Mouse (Mus musculus): ENCODE measurements at regions not wholly inside any gene's neighbourhood (a gene's known extent, or its start where the extent isn't known, plus 50 kb on each side); places are given as distances from the start of the nearest gene placed in this dataset.

DNA sequence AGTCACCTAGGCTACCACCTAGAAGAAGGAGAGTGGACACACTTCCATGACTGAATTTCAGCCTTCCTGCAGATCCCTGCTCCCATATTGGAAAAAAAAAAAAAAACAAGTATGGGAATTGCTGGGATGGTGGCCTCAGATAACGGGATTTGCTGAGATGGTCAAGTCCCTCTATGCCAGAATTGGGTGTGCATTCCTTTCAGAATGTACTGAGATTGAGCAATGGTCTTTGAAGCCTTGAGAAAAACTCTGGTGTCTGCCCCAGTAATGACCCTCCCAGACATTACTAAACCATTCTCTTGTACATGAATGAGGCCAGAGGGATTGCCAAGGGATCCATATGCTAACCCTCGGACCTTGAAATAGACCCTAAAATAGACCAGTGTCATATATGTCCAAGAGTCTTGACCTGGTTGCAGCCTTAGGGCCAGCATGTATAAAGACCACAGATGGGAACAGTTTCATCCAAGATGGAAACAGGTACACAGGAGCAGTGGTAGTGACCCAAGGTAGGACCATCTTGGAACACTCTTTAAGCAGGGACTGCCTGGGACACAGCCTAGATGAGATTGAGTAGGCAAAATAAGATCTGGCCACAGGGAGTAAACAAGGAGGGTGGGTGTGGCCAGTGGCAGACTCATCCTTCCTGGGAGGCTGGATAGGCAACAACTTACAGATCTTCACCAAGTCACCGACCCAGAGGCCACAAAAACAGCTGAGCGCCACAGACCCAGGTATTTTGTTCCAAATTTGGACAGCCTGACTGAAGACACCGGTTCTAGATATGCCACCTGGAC, 882.9 kb upstream of the 9430069I07Rik start:
- no peaks in the 10 kb centered on the region for H3K27me3 ChIP-seq (replicated peaks; ENCODE audit: control insufficient read depth, insufficient read depth, low read length)
- no peaks in the 10 kb centered on the region for H3K9me3 ChIP-seq (ENCODE audit: control insufficient read depth)
- H3K27ac ChIP-seq (ENCODE audit: low read depth, low read length) = no peak overlapping the region
- no peaks in the 10 kb centered on the region for H3K4me1 ChIP-seq (replicated peaks; ENCODE audit: control insufficient read depth, insufficient read depth, low read length)
- ATAC-seq = no peak
- no peak overlapping the region for H3K4me2 ChIP-seq (replicated peaks; ENCODE audit: low read depth)
- 91% methylated on average over 5 of the region's 5 CpGs for WGBS
- H3K9ac ChIP-seq (ENCODE audit: low read depth, low read length) = no peak overlapping the region
- H3K4me3 ChIP-seq (ENCODE audit: low read depth, low read length) = no peak overlapping the region
- H3K36me3 ChIP-seq (ENCODE audit: control insufficient read depth, insufficient read depth) = no peaks in the 10 kb centered on the region
- TF ChIP-seq CTCF (IDR thresholded peaks at IDR 0.05; ENCODE audit: low read depth) = no peak

DNA sequence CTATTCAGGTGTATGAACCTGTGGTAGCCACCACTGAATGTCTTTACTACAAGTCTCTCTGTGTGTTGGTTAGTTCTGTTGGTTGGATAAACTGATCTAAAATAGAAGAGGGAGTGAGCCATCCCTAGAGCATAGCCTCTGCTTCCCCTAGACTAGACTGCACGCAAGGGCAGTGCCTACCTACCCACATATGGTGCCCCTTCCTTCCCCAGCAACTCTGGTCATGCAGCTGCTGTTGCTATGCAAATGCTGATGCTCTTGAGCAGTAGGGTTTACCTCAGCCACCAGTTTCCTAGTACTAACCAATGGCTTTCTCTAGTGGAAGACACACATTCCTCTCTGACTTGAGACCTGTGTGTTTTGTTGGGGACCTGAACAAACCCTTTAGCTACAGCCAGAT, 881.0 kb upstream of the 9430069I07Rik start:
- Histone ChIP-seq H3K4me2 (replicated peaks; ENCODE audit: low read depth) (no peak overlapping the region), H3K4me3 (ENCODE audit: low read depth, low read length) (no peak overlapping the region), H3K9me3 (ENCODE audit: control insufficient read depth) (no peaks in the 10 kb centered on the region), H3K9ac (ENCODE audit: low read depth, low read length) (no peak overlapping the region), H3K27me3 (replicated peaks; ENCODE audit: control insufficient read depth, insufficient read depth, low read length) (no peaks in the 10 kb centered on the region), H3K4me1 (replicated peaks; ENCODE audit: control insufficient read depth, insufficient read depth, low read length) (no peaks in the 10 kb centered on the region), H3K27ac (ENCODE audit: low read depth, low read length) (no peak overlapping the region), H3K36me3 (ENCODE audit: control insufficient read depth, insufficient read depth) (no peaks in the 10 kb centered on the region)
- TF ChIP-seq CTCF (IDR thresholded peaks at IDR 0.05; ENCODE audit: low read depth) = no peak
- 77% methylated on average over 1 of the region's 1 CpGs for WGBS
- ATAC-seq = no peak

DNA sequence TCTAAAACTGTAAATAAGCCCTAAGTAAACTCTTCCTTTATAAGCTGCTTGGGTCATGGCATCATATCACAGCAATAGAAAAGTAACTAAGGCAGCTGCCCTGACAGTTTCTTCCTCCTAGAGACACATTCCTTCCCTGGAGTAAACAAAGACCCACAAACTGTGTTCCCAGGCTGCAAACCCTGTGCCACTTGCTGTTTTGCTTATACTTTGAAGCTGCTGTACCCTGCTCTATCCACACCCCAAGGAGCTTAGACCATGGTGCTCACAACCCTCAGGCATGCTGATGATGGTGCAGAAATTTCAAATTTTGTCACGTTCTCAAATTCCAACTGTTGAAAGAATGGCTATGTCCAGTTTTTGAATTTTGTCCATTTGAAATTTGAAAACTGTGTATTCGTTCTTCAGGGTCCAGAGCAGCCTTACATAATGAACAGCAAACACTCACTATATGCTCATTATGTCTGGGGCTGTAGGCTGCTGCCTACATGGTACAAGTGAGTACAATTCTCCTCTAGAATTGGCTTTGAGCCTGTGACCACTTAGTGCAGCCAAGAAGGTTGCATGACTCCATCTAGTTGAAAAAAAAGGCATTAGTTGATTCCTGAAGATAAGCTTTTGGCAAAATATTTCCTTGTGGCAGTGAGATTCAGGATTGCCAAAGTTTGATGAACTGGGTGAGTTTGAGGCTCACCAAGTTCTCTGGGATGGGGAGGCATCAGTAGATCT, 876.5 kb upstream of the 9430069I07Rik start:
- Histone ChIP-seq H3K9me3 (ENCODE audit: control insufficient read depth) (no peaks in the 10 kb centered on the region), H3K4me1 (replicated peaks; ENCODE audit: control insufficient read depth, insufficient read depth, low read length) (no peaks in the 10 kb centered on the region), H3K27me3 (replicated peaks; ENCODE audit: control insufficient read depth, insufficient read depth, low read length) (no peaks in the 10 kb centered on the region), H3K36me3 (ENCODE audit: control insufficient read depth, insufficient read depth) (no peaks in the 10 kb centered on the region), H3K4me2 (replicated peaks; ENCODE audit: low read depth) (no peak overlapping the region), H3K9ac (ENCODE audit: low read depth, low read length) (no peak overlapping the region), H3K4me3 (ENCODE audit: low read depth, low read length) (no peak overlapping the region), H3K27ac (ENCODE audit: low read depth, low read length) (no peak overlapping the region)
- 82% methylated on average over 2 of the region's 2 CpGs for WGBS
- no peak for TF ChIP-seq CTCF (IDR thresholded peaks at IDR 0.05; ENCODE audit: low read depth)
- ATAC-seq = no peak

DNA sequence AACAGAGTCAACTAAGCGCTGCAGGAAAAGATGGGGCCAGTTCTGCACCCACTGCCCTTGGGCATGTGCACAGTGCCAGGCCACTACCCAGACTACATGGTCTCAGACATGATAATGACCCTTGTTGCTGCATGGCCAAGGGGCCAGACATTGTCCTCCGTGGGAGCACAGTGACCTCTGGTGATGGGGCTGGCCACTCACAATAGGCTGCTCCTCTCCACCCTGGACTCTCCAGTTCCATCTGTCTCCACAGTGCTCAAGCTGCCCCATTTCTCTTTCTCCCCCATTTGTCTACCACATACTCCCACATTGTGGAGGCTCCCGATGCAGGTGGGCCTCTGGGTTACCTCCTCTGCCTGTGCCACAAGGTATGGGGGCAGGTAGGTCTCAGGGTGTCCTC, 871.9 kb upstream of the 9430069I07Rik start:
- Histone ChIP-seq H3K9ac (ENCODE audit: low read depth, low read length) (no peak overlapping the region), H3K4me1 (replicated peaks; ENCODE audit: control insufficient read depth, insufficient read depth, low read length) (no peaks in the 10 kb centered on the region), H3K4me2 (replicated peaks; ENCODE audit: low read depth) (no peak overlapping the region), H3K9me3 (ENCODE audit: control insufficient read depth) (no peaks in the 10 kb centered on the region), H3K4me3 (ENCODE audit: low read depth, low read length) (no peak overlapping the region), H3K36me3 (ENCODE audit: control insufficient read depth, insufficient read depth) (no peaks in the 10 kb centered on the region), H3K27me3 (replicated peaks; ENCODE audit: control insufficient read depth, insufficient read depth, low read length) (no peaks in the 10 kb centered on the region), H3K27ac (ENCODE audit: low read depth, low read length) (no peak overlapping the region)
- 80% methylated on average over 3 of the region's 3 CpGs for WGBS
- ATAC-seq = no peak
- TF ChIP-seq CTCF (IDR thresholded peaks at IDR 0.05; ENCODE audit: low read depth) = peak; percentile 48
